Mouse (Mus musculus) kidney, embryonic 15.5 days (tissue): ENCODE data around the gene Dnah8. TPM values are rescaled to one million over a fixed set of nuclear protein-coding genes. Genes with fewer than 3 reads are reported as not detected.

Experiments
- ATAC-seq: fragments of 200-750 bp; cut with Nextera tagmentation; replicated peaks from 2 replicates; pipeline ENCODE4 v1.8.0; 2017; ENCODE audit warnings: moderate TSS enrichment; ENCODE audit not compliant: low FRiP score
- H3K27ac ChIP-seq: fragments of 300-500 bp; sonication (generic); 2 replicates; pipeline ENCODE4 v1.5.1; 2015; ENCODE audit warnings: mild to moderate bottlenecking, inconsistent platforms
- H3K27me3 ChIP-seq: fragments of 300-500 bp; sonication (generic); 2 replicates; pipeline ENCODE4 v1.6.1; 2015; ENCODE audit warnings: inconsistent platforms
- H3K36me3 ChIP-seq: fragments of 300-500 bp; sonication (generic); 2 replicates; pipeline ENCODE4 v1.6.1; 2015; ENCODE audit warnings: inconsistent platforms
- H3K4me1 ChIP-seq: fragments of 300-500 bp; sonication (generic); 2 replicates; pipeline ENCODE4 v1.6.1; 2015; ENCODE audit warnings: inconsistent platforms
- H3K4me2 ChIP-seq: fragments of 300-500 bp; sonication (generic); 2 replicates; pipeline ENCODE4 v1.6.1; 2015; ENCODE audit warnings: moderate library complexity, mild to moderate bottlenecking, inconsistent platforms
- H3K4me3 ChIP-seq: fragments of 300-500 bp; sonication (generic); replicated peaks from 2 replicates; pipeline ENCODE4 v1.5.1; 2015; ENCODE audit warnings: mild to moderate bottlenecking, inconsistent platforms
- H3K9ac ChIP-seq: fragments of 300-500 bp; sonication (generic); 2 replicates; pipeline ENCODE4 v1.6.1; 2015; ENCODE audit warnings: mild to moderate bottlenecking, inconsistent platforms
- H3K9me3 ChIP-seq: fragments of 300-500 bp; sonication (generic); replicated peaks from 2 replicates; pipeline ENCODE4 v1.6.1; 2016; ENCODE audit warnings: inconsistent platforms
- WGBS: fragments of 180-500 bp; shearing (Covaris S2); methylation state at CpG from one replicate; pipeline ENCODE4 v1.1.7; 2015; ENCODE audit warnings: mixed read lengths; 5-methylcytosine and 5-hydroxymethylcytosine counted together
- polyA plus RNA-seq: library from polyadenylated mRNA; unstranded; fragments of >200 nt; fragmentation: Nextera tagmentation; extraction: Ambion mirVana; gene quantifications from 2 replicates; pipeline ENCODE4 v1.2.1, GENCODE M21; 2015

The Dnah8 gene
- polyA plus RNA-seq, 1 experiment from 2014 or later, result 0.91 TPM

DNA sequence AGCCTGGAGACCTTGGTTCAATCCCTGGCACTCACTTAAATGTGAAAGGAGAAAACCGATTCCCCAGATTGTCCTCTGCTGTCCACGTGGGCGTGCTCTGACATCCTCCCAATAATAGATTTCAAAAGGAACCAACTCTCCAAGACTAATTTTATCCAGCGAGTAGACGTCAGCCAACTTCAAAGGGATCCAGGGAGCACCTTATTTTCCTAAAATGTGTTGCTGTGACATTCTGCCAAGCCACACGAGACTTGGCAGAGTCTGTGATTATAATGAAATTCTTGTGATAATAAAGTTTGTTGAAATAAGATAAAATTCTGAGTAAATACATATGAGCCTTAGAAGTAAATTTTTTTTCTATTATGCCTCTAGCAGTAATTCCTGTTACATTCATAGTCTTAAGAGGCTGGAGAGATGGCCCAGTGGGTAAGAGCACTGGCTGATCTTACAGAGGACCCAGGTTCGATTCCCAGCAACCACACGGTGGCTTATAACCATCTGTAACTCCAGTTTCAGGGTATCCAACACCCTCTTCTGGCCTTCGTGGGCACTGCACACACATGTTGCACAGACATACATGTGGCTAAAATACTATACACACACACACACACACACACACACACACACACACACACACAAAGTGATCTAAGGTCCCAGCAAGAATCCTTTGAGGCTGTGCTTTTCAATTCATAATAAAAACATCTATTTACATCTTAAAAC lies 51.0 kb downstream of the Dnah8 start:
- Histone ChIP-seq H3K36me3 (no peaks in the 10 kb centered on the region), H3K27ac (no peak overlapping the region), H3K4me1 (no peaks in the 10 kb centered on the region), H3K9ac (no peak overlapping the region), H3K27me3 (no peaks in the 10 kb centered on the region), H3K4me2 (no peak overlapping the region), H3K4me3 (no peak overlapping the region), H3K9me3 (no peaks in the 10 kb centered on the region; the same call in 1 of the 2 replicates)
- no peak for ATAC-seq
- WGBS, result 81% methylated on average over 9 of the region's 9 CpGs

DNA sequence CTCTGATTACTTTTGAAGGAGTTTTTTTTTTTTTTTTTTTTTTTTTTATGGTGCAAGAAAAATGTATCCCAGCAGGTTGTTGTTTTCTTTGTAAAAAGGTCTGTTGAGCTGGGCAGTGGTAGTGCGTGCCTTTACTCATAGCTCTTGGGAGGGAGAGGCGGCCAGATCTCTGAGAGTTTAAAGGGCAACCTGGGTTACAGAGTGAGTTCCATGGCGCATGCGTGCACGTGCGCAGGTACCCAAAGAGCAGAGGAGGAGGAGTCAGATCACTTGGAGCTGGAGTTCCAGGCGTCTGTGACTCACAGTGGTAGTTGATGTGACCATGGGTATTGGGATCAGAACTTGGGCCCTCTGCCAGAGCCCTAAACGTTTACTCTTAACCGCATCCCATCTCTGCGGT lies 54.4 kb downstream of the Dnah8 start:
- H3K4me3 ChIP-seq, result no peak overlapping the region
- H3K36me3 ChIP-seq, result no peaks in the 10 kb centered on the region
- no peaks in the 10 kb centered on the region for H3K4me1 ChIP-seq
- no peaks in the 10 kb centered on the region; the same call in 1 of the 2 replicates for H3K9me3 ChIP-seq
- H3K27ac ChIP-seq, result no peak overlapping the region
- no peak for ATAC-seq
- 93% methylated on average over 10 of the region's 10 CpGs for WGBS
- H3K9ac ChIP-seq, result no peak overlapping the region
- H3K4me2 ChIP-seq, result no peak overlapping the region
- H3K27me3 ChIP-seq, result no peaks in the 10 kb centered on the region

DNA sequence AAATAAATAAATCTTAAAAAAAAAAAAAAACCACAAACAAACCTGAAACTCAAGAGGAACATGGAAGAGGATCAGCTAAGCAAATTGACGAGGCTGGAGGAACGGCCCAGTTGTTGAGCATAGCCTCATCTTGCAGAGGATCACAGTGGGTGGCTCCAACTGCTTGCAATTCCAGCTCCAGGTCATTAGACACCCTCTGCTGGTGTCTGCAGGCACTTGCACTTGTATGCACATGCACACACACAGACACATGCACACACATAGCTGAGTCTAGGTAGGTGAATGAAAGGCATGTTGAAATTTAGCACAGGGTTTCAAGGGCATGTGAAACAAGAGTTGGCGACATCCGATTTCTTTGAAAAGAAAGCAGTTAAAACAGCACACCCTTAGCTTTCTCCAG lies 55.5 kb downstream of the Dnah8 start:
- Histone ChIP-seq H3K36me3 (no peaks in the 10 kb centered on the region), H3K4me3 (no peak overlapping the region), H3K9ac (no peak overlapping the region), H3K4me1 (no peaks in the 10 kb centered on the region), H3K4me2 (no peak overlapping the region), H3K9me3 (no peaks in the 10 kb centered on the region; the same call in 1 of the 2 replicates), H3K27me3 (no peaks in the 10 kb centered on the region), H3K27ac (no peak overlapping the region)
- ATAC-seq, result no peak
- WGBS, result 89% methylated on average over 4 of the region's 4 CpGs

DNA sequence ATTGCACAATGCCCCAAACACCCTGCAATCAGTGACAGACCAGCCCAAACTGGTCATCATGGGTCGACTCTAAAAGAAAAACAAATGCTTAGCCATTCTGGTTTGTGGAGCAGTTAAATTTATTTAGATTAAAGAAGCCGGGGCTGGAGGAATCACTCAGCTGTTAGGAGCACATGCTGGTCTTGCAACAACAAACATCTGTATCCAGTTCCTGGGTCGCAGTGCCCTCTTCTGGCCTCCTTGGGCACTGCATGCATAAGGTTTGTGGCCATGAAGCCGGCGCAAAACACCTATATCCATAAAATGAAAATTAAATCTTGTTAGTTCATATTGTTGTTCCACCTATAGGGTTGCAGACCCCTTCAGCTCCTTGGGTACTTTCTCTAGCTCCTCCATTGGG lies 57.5 kb downstream of the Dnah8 start:
- no peak for ATAC-seq
- Histone ChIP-seq H3K27ac (no peak overlapping the region), H3K4me1 (no peaks in the 10 kb centered on the region), H3K36me3 (no peaks in the 10 kb centered on the region), H3K9ac (no peak overlapping the region), H3K9me3 (no peaks in the 10 kb centered on the region; the same call in 1 of the 2 replicates), H3K27me3 (no peaks in the 10 kb centered on the region), H3K4me2 (no peak overlapping the region), H3K4me3 (no peak overlapping the region)
- WGBS, result 23% methylated on average over 5 of the region's 5 CpGs

DNA sequence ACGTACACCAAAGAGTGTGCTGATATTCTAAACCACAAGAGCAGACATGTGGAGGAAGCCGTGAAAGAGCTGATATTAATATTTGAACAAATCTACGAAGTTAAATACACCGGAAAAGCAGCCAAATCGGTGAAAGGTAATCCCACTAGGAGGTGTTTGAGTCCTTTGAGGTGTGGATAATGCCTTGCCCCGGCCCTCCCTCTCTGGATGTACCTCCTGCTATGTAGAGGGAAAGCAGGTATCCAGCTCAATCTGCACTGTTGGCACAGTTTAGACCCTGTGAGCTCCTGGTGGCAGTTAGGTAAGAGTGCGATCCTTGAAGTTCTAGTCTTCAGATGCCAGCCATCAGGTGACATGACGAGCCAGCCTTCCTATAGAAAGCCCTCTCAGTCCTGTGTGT lies 66.0 kb downstream of the Dnah8 start:
- H3K9ac ChIP-seq, result no peak overlapping the region
- no peak overlapping the region for H3K4me3 ChIP-seq
- H3K36me3 ChIP-seq, result no peaks in the 10 kb centered on the region
- no peak overlapping the region for H3K27ac ChIP-seq
- no peaks in the 10 kb centered on the region for H3K9me3 ChIP-seq
- ATAC-seq, result no peak
- H3K4me2 ChIP-seq, result no peak overlapping the region
- no peaks in the 10 kb centered on the region for H3K4me1 ChIP-seq
- 86% methylated on average over 8 of the region's 8 CpGs for WGBS
- H3K27me3 ChIP-seq, result no peaks in the 10 kb centered on the region

DNA sequence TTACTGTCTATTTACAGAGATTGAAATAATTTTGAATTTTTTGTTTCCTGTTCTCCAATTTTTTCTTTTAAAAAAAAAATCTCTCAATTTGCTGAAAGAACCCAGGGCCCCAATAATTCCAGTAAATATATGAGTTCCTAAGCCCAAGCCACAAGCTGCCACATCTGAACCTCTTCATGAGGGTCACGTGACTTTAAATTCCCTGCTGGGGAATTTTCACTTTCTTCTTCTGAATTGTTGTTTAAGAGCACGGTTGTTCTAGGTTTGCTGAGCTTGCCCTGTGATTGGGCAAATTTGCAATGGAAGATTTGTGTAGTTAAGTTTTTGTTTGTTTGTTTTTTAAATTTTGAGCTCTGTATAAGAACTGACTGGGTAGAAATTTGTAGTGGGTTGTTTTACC lies 67.3 kb downstream of the Dnah8 start:
- Histone ChIP-seq H3K36me3 (no peaks in the 10 kb centered on the region), H3K4me2 (no peak overlapping the region), H3K4me1 (no peaks in the 10 kb centered on the region), H3K27ac (no peak overlapping the region), H3K9ac (no peak overlapping the region), H3K27me3 (no peaks in the 10 kb centered on the region), H3K4me3 (no peak overlapping the region), H3K9me3 (no peaks in the 10 kb centered on the region)
- 74% methylated on average over 2 of the region's 2 CpGs for WGBS
- no peak for ATAC-seq

DNA sequence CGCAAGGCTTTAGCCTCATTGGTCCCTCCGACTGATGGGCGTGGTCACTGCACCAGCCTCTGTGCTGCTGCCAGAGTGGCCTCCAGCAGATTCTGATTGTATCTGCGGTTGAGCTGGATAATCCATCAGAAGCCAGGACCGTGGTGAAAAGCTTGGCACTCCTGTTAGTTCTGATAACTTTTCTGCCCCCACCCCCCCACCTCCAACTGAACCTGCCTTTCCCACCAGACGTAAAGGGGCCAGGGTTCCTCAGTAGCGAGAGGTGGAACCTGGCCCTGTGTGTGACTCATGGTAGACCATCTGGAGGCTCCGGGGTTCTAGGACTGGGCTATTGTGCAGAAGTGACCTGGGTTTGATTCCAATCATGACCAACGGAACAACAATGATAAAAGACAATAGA lies 70.1 kb downstream of the Dnah8 start:
- Histone ChIP-seq H3K9me3 (no peaks in the 10 kb centered on the region), H3K27me3 (no peaks in the 10 kb centered on the region), H3K27ac (no peak overlapping the region), H3K4me1 (no peaks in the 10 kb centered on the region), H3K36me3 (no peaks in the 10 kb centered on the region), H3K9ac (no peak overlapping the region), H3K4me2 (no peak overlapping the region), H3K4me3 (no peak overlapping the region)
- no peak for ATAC-seq
- WGBS, result 85% methylated on average over 9 of the region's 9 CpGs

DNA sequence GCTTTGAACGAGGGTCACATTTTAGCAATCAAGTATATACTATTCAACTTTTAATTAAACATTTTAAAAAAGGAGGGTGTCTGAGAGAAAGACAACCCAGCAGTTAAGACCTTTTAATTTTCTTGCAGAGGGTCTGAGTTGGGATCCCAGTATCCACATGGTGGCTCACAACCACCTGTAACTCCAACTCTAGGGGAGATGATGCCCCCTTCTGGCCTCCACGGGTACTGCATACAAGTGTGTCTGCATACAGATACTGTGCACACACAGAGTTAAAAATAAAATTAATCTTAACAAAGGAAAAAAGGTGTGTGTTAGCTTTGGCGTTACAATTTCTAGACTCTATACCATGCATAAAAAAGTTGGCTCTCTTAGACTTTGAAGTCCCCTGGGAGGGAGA lies 90.6 kb downstream of the Dnah8 start:
- H3K4me2 ChIP-seq, result no peak overlapping the region
- no peak overlapping the region for H3K9ac ChIP-seq
- no peaks in the 10 kb centered on the region for H3K27me3 ChIP-seq
- H3K27ac ChIP-seq, result no peak overlapping the region
- no peaks in the 10 kb centered on the region for H3K36me3 ChIP-seq
- H3K4me1 ChIP-seq, result 0 out of 2 replicates have a peak, but pooled peaks cover 5% of the 10 kb centered on the region
- no peak for ATAC-seq
- WGBS, result 82% methylated on average over 3 of the region's 3 CpGs
- no peaks in the 10 kb centered on the region for H3K9me3 ChIP-seq
- no peak overlapping the region for H3K4me3 ChIP-seq

DNA sequence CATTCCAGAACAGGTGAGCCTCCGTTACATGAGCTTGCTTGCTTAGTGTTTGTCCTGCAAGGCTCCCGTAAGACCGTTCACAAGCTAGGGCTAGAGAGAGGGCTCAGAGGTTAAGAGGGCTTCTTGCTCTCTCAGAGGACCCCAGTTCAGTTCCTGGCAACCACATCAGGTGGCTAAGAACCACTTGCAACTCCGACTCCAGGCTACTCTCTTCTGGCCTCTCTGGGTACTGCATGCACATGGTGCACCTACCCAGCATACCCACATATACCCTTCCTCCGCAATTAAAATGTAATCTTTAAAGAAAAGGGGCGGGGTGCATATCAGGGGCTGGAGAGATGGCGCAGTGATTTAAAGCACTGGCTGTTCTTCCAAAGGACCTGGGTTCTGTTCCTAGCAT lies 94.0 kb downstream of the Dnah8 start:
- no peak overlapping the region for H3K27ac ChIP-seq
- no peak overlapping the region for H3K4me2 ChIP-seq
- H3K27me3 ChIP-seq, result no peaks in the 10 kb centered on the region
- no peaks in the 10 kb centered on the region for H3K4me1 ChIP-seq
- no peak overlapping the region for H3K4me3 ChIP-seq
- ATAC-seq, result no peak
- H3K9ac ChIP-seq, result no peak overlapping the region
- 95% methylated on average over 7 of the region's 7 CpGs for WGBS
- H3K36me3 ChIP-seq, result no peaks in the 10 kb centered on the region
- H3K9me3 ChIP-seq, result no peaks in the 10 kb centered on the region

DNA sequence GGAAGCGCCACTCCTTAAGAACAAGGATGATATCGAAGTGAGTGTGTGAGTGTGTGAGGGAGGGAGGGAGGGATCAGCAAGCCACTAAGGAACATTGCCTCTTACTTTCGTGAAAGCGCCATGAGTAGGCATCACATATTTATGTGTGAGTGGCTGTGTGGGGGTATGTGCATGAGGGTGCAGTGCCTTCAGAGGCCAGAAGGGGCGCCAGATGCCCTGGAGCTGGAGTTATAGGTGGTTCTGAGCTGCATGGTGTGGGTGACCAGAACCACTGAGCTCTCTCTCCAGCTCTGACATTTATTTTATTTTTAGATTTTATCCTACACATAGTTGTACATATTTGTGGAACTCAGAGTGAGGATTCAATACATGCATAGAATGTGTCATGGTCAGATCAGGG lies 94.9 kb downstream of the Dnah8 start:
- Histone ChIP-seq H3K9me3 (no peaks in the 10 kb centered on the region), H3K27me3 (no peaks in the 10 kb centered on the region), H3K27ac (no peak overlapping the region), H3K36me3 (no peaks in the 10 kb centered on the region), H3K4me3 (no peak overlapping the region), H3K4me1 (no peaks in the 10 kb centered on the region), H3K4me2 (no peak overlapping the region), H3K9ac (no peak overlapping the region)
- WGBS, result 85% methylated on average over 5 of the region's 5 CpGs
- no peak for ATAC-seq

DNA sequence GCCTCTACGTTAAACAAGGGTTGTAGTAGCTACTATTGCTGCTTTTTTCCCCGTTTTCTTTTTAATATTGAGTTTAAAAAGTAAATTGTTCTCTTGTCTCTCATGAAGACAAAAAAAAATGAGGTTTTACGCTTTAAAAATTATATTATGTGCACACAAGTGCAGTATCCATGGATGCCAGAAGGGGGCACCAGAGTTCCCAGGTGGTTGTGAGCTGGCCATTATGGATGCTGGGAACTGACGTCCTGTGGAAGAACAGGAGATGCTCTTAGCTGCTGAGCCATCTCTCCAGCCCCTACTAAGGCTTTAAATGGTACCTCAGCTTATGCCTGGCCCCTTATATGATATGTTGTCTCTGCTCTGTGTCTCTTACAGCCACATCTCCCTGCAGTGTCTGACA lies 103.6 kb downstream of the Dnah8 start:
- no peak overlapping the region for H3K4me3 ChIP-seq
- no peak overlapping the region for H3K4me2 ChIP-seq
- H3K27ac ChIP-seq, result no peak overlapping the region
- no peak overlapping the region for H3K9ac ChIP-seq
- no peaks in the 10 kb centered on the region for H3K9me3 ChIP-seq
- H3K4me1 ChIP-seq, result 0 out of 2 replicates have a peak, but pooled peaks cover 4% of the 10 kb centered on the region
- ATAC-seq, result no peak
- WGBS, result 57% methylated on average over 4 of the region's 4 CpGs
- H3K36me3 ChIP-seq, result no peaks in the 10 kb centered on the region
- H3K27me3 ChIP-seq, result no peaks in the 10 kb centered on the region

DNA sequence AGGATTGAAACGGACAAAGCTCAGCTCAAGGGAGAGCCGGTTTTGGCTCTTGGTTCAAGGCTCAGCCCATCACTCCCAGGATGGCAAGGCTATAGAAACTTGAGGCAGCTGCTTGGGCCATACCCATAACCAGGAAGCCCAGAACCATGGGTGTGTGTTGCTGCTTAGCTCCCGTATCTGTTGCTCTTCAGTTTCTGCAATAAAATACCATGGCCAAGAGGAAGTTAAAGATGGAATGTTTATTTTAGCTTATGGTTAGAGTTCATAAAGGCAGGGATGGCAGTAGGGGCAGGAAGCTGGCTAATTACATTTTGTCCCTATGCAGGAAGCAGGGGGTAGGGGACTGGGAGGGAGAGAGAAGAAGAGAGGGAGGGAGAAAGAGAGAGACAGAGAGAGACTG lies 108.6 kb downstream of the Dnah8 start:
- 65% methylated on average over 3 of the region's 3 CpGs for WGBS
- H3K9me3 ChIP-seq, result 0 out of 2 replicates have a peak, but pooled peaks cover 3% of the 10 kb centered on the region
- no peaks in the 10 kb centered on the region for H3K36me3 ChIP-seq
- ATAC-seq, result no peak
- H3K27me3 ChIP-seq, result no peaks in the 10 kb centered on the region
- H3K4me3 ChIP-seq, result no peak overlapping the region
- 0 out of 2 replicates have a peak, but pooled peaks cover 4% of the 10 kb centered on the region for H3K4me1 ChIP-seq
- no peak overlapping the region for H3K4me2 ChIP-seq
- no peak overlapping the region for H3K27ac ChIP-seq
- no peak overlapping the region for H3K9ac ChIP-seq

DNA sequence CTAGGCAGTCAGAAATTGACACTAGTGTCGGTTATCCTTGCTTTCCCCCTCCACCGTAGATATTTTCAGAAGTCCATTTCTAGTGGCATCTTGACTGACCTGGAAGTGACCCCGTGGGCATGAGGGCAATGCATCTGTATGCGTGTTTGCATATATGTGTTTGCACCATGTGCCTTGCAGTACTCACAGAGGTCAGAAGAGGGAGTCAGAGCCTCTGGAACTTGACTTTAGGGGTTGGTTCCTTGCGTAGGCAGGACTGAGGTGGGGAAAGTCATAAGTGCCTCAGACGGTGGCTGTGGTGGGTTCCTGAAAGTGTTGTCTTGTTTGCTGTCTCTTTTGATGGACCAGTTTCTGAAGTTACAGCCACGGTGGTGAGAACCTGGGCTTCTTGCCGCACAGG lies 110.6 kb downstream of the Dnah8 start:
- H3K4me2 ChIP-seq, result no peak overlapping the region
- no peak overlapping the region for H3K4me3 ChIP-seq
- no peak overlapping the region for H3K9ac ChIP-seq
- H3K27me3 ChIP-seq, result no peaks in the 10 kb centered on the region
- H3K27ac ChIP-seq, result no peak overlapping the region
- H3K9me3 ChIP-seq, result 0 out of 2 replicates have a peak, but pooled peaks cover 3% of the 10 kb centered on the region
- 0 out of 2 replicates have a peak, but pooled peaks cover 4% of the 10 kb centered on the region for H3K4me1 ChIP-seq
- ATAC-seq, result no peak
- H3K36me3 ChIP-seq, result no peaks in the 10 kb centered on the region
- WGBS, result 91% methylated on average over 8 of the region's 8 CpGs
